ENCODE assay signal across 14 mouse cellular contexts in genomic region chr16:11073060-11073459, GRCm38 (mm10). TPM values are rescaled to one million over a fixed set of nuclear protein-coding genes. Genes with fewer than 3 reads are reported as not detected.
A peak's percentile ranks its signal among the peaks of the same experiment; 100 is the strongest.
DNase-seq lines count a peak whose midpoint lies in the region; ATAC-seq and TF ChIP-seq lines count a peak whose summit lies in the region.
"Had no signal": no experiment of that assay in that cellular context is flagged by ENCODE, and none has a peak within 500 bp of the region (broad histone marks: within the 10 kb centered on the region; RNA-seq: fewer than 3 reads in every experiment).

No protein-coding gene starts in this region.

- TF ChIP-seq CTCF in gastrocnemius, adult 2 months (IDR thresholded peaks at IDR 0.05): no peak

- no peak overlapping the region for H3K4me3 ChIP-seq in gastrocnemius, adult 2 months
- no peak overlapping the region for H3K4me3 ChIP-seq in neural tube, embryonic 12.5 days
- H3K4me3 ChIP-seq: embryonic facial prominence, embryonic 10.5 days; forebrain, embryonic 15.5 days; heart, embryonic 12.5 days; limb, embryonic 13.5 days had no signal

- H3K9ac ChIP-seq in neural tube, embryonic 12.5 days: 0 out of 2 replicates have a peak overlapping the region, but pooled peaks have one; percentile 3
- H3K9ac ChIP-seq: forebrain, embryonic 15.5 days; heart, embryonic 12.5 days had no signal

- H3K9me3 ChIP-seq in neural tube, embryonic 12.5 days: no peaks in the 10 kb centered on the region
- H3K9me3 ChIP-seq: embryonic facial prominence, embryonic 10.5 days; forebrain, embryonic 15.5 days; heart, embryonic 12.5 days; limb, embryonic 13.5 days had no signal

- ATAC-seq in neural tube, embryonic 12.5 days (ENCODE audit: low FRiP score, low read depth): no peak
- ATAC-seq: forebrain, embryonic 15.5 days had no signal

- no peak overlapping the region for H3K27ac ChIP-seq in gastrocnemius, adult 2 months
- H3K27ac ChIP-seq in neural tube, embryonic 12.5 days: no peak overlapping the region
- H3K27ac ChIP-seq: embryonic facial prominence, embryonic 10.5 days; kidney, postnatal 0 days; macrophage had no signal

- 84% methylated on average over 6 of the region's 6 CpGs for WGBS in neural tube, embryonic 12.5 days

- no peak overlapping the region for H3K4me2 ChIP-seq in neural tube, embryonic 12.5 days (replicated peaks)
- H3K4me2 ChIP-seq: forebrain, embryonic 15.5 days; heart, embryonic 12.5 days; limb, embryonic 13.5 days had no signal

- peaks cover 32% of the 10 kb centered on the region for H3K4me1 ChIP-seq in neural tube, embryonic 12.5 days

- DNase-seq in gastrocnemius, adult 2 months: peak; percentile 49
- DNase-seq in gastrocnemius, postnatal 10 days: no peak
- no peak for DNase-seq in neural tube, embryonic 10.5 days (ENCODE audit: extremely low spot score, low spot score)
- DNase-seq in cerebellum, postnatal 25 days: peak; percentile 63 to 70
- peak; percentile 33 to 47 for DNase-seq in thymus, postnatal 36 days
- DNase-seq in lung, postnatal 10 days: no peak
- DNase-seq in urinary bladder, postnatal 25 days (ENCODE audit: low spot score): no peak

- no peaks in the 10 kb centered on the region for H3K27me3 ChIP-seq in neural tube, embryonic 12.5 days (replicated peaks)
- H3K27me3 ChIP-seq: forebrain, embryonic 15.5 days; heart, embryonic 12.5 days; limb, embryonic 13.5 days had no signal

- intact Hi-C loops in gastrocnemius, adult 2 months (cut with DNase I): loop anchor here (5.0 kb wide), 1 partner anchor 36 kb away; no protein-coding TSS in a partner anchor

- peaks cover 57% of the 10 kb centered on the region for H3K36me3 ChIP-seq in neural tube, embryonic 12.5 days

RNA-seq across cellular contexts. Expression of gene Litaf, which starts 7.1 kb away (rescaled TPM):
- 1 to 10 TPM; 4.8 to 9.3 TPM for total RNA-seq in gastrocnemius, adult 2 months (2021)
- 10 to 100 TPM; 25.5 to 25.7 TPM for total RNA-seq in gastrocnemius, postnatal 10 days (2021)
- 47.7 and 52.1 TPM in 2 replicates for polyA plus RNA-seq in neural tube, embryonic 12.5 days (2016; fragmentation: Nextera tagmentation; extraction: Ambion mirVana)

RNA-seq across cellular contexts. Expression of gene Snn, which starts 12.3 kb away (rescaled TPM):
- total RNA-seq in gastrocnemius, adult 2 months (2021): 1 to 10 TPM; 2.7 to 3.1 TPM
- 10 to 100 TPM; 14.1 to 17.6 TPM for total RNA-seq in gastrocnemius, postnatal 10 days (2021)
- 115 and 117 TPM in 2 replicates for polyA plus RNA-seq in neural tube, embryonic 12.5 days (2016; fragmentation: Nextera tagmentation; extraction: Ambion mirVana)

Comparison
In these comparisons a context has a peak if more than half of its experiments do, and no peak if none do; other contexts are left out.
1. DNase-seq: peak in gastrocnemius, adult 2 months (single experiment), cerebellum, postnatal 25 days (2 of 2) and thymus, postnatal 36 days (2 of 2); none in gastrocnemius, postnatal 10 days (single experiment), neural tube, embryonic 10.5 days (single experiment), lung, postnatal 10 days (single experiment) and urinary bladder, postnatal 25 days (single experiment).